Mouse (Mus musculus) brain, embryonic 14.5 days (tissue): Measurements from ENCODE around the gene Samhd1.

Experiments used
- CTCF ChIP-seq: fragments of 200-500 bp; IDR thresholded peaks from 2 replicates; pipeline ENCODE4 v1.5.1; 2012; ENCODE audit warnings: inconsistent platforms, mild to moderate bottlenecking, moderate library complexity, borderline replicate concordance; ENCODE audit not compliant: insufficient read depth, insufficient read length; ENCODE audit errors: extremely low read depth
- POLR2A ChIP-seq: fragments of 200-500 bp; IDR thresholded peaks from 2 replicates; pipeline ENCODE4 v1.6.1; 2012; ENCODE audit warnings: mild to moderate bottlenecking, inconsistent platforms, borderline replicate concordance; ENCODE audit not compliant: poor library complexity, insufficient read depth, insufficient read length, severe bottlenecking; ENCODE audit errors: extremely low read depth

GRCm38 (mm10) chr2:157133769-157134478, 1.1 kb downstream of the Samhd1 start:
- TF ChIP-seq POLR2A (no peak), CTCF (no peak)
